8 mouse cellular contexts compared by ENCODE assay signal in genomic region chr13:21940811-21941321, GRCm38 (mm10). TPM values are rescaled to one million over a fixed set of nuclear protein-coding genes. Genes with fewer than 3 reads are reported as not detected.
DNase-seq lines count a peak whose midpoint lies in the region; ATAC-seq lines count a peak whose summit lies in the region.

No protein-coding gene starts in this region.

- WGBS in hindbrain, embryonic 14.5 days, result under 1% methylated on average over 16 of the region's 16 CpGs

- H3K4me3 ChIP-seq in hindbrain, embryonic 14.5 days (replicated peaks; ENCODE audit: low read length), result peak overlapping the region; percentile 45

- H3K4me1 ChIP-seq in hindbrain, embryonic 14.5 days (replicated peaks; ENCODE audit: control insufficient read depth, insufficient read depth, low read length), result peaks cover under 1% of the 10 kb centered on the region; the same call in 1 of the 2 replicates

- H3K27me3 ChIP-seq in hindbrain, embryonic 14.5 days (ENCODE audit: control insufficient read depth, insufficient read depth, low read length), result peaks cover 15% of the 10 kb centered on the region

- H3K9ac ChIP-seq in hindbrain, embryonic 14.5 days, result peak overlapping the region; percentile 50

- ATAC-seq in hindbrain, embryonic 14.5 days (ENCODE audit: low FRiP score), result peak; percentile 52

- no peaks in the 10 kb centered on the region for H3K9me3 ChIP-seq in hindbrain, embryonic 14.5 days (ENCODE audit: control insufficient read depth, low read length)

- H3K36me3 ChIP-seq in hindbrain, embryonic 14.5 days (replicated peaks; ENCODE audit: control insufficient read depth, insufficient read depth), result no peaks in the 10 kb centered on the region

- peak; percentile 81 for DNase-seq in MN1 (ENCODE audit: low spot score)
- peak; percentile 86 to 87 for DNase-seq in cerebellum, postnatal 14 days
- DNase-seq in frontal cortex, postnatal 36 days (ENCODE audit: low spot score in 2 of 2), result peak; percentile 88 to 95
- peak; percentile 85 for DNase-seq in hindbrain, embryonic 14.5 days (ENCODE audit: low spot score)
- DNase-seq in layer of hippocampus, postnatal 36 days, result peak; percentile 77 to 86
- peak; percentile 83 for DNase-seq in lung, postnatal 14 days
- peak; percentile 63 for DNase-seq in ovary, postnatal 14 days (ENCODE audit: low spot score)
- peak; percentile 77 to 81 for DNase-seq in thymus, postnatal 10 days (ENCODE audit: low spot score in 2 of 2)

- H3K27ac ChIP-seq in hindbrain, embryonic 14.5 days, result 0 out of 2 replicates have a peak overlapping the region, but pooled peaks have one; percentile 40

- H3K4me2 ChIP-seq in hindbrain, embryonic 14.5 days (replicated peaks), result peak overlapping the region; percentile 55

RNA-seq across cellular contexts. Expression of gene Zfp184, which starts 4.0 kb away (rescaled TPM):
- polyA plus RNA-seq in hindbrain, embryonic 14.5 days (2014; fragmentation: Nextera tagmentation; extraction: Ambion mirVana), result 14.9 and 18.2 TPM in 2 replicates
- 1 to 10 TPM; 2.6 to 5.2 TPM for total RNA-seq in layer of hippocampus, postnatal 36 days (2021)

RNA-seq across cellular contexts. Expression of gene Pom121l2, which starts 40.1 kb away (rescaled TPM):
- not detected in 2 replicates for polyA plus RNA-seq in hindbrain, embryonic 14.5 days (2014; fragmentation: Nextera tagmentation; extraction: Ambion mirVana)
- total RNA-seq in layer of hippocampus, postnatal 36 days (2021), result not detected

Comparison
In these comparisons a context has a peak if more than half of its experiments do, and no peak if none do; other contexts are left out.
1. Peak in every context shown above with its lines: DNase-seq, ATAC-seq, H3K4me3 ChIP-seq and H3K27ac ChIP-seq.